Mouse (Mus musculus): ENCODE measurements at regions not wholly inside any gene's neighbourhood (a gene's known extent, or its start where the extent isn't known, plus 50 kb on each side); places are given as distances from the start of the nearest gene placed in this dataset.
A peak's percentile ranks its signal among the peaks of the same experiment; 100 is the strongest.

- DNase-seq (ENCODE audit: low spot score in 2 of 2), result no peak
Measured at GRCm38 (mm10) chr5:119139816-119140215, 530.7 kb upstream of the Tbx3 start.

GRCm38 (mm10) chr5:119143411-119143810, 527.1 kb upstream of the Tbx3 start:
- DNase-seq (ENCODE audit: low spot score in 2 of 2), result no peak

GRCm38 (mm10) chr5:119149389-119150185, 520.9 kb upstream of the Tbx3 start:
- no peak for DNase-seq (ENCODE audit: low spot score in 2 of 2)

DNA sequence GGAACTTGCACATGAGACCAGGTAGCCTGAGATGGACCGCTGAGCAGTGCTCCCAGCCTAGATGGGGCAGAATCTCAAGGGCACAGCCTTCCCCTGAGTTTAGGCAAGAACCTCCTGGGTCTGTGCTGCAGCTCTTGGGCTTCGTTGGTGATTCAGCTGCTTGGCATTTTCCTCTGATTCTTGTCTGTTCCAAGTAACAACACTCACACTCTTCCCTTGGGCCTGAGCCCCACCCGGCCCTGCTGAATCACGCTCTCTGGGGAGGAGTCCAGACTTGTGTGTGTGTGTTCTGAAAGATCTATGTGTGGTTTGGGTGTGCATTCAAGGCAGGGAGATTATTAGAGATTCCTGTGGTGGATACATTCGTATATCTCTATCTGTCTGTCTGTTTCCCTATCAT, 517.4 kb upstream of the Tbx3 start:
- DNase-seq (ENCODE audit: low spot score in 2 of 2), result no peak

- DNase-seq (ENCODE audit: low spot score in 2 of 2), result no peak
Measured at GRCm38 (mm10) chr5:119156638-119157037, 513.8 kb upstream of the Tbx3 start.

GRCm38 (mm10) chr5:119158171-119158570, 512.3 kb upstream of the Tbx3 start:
- DNase-seq (ENCODE audit: low spot score in 2 of 2), result no peak

- no peak for DNase-seq (ENCODE audit: low spot score in 2 of 2)
Measured at GRCm38 (mm10) chr5:119162132-119162675, 508.3 kb upstream of the Tbx3 start.

- peak; percentile 84 to 86 for DNase-seq (ENCODE audit: low spot score in 2 of 2)
Measured at GRCm38 (mm10) chr5:119167718-119168117, 502.8 kb upstream of the Tbx3 start.

DNA sequence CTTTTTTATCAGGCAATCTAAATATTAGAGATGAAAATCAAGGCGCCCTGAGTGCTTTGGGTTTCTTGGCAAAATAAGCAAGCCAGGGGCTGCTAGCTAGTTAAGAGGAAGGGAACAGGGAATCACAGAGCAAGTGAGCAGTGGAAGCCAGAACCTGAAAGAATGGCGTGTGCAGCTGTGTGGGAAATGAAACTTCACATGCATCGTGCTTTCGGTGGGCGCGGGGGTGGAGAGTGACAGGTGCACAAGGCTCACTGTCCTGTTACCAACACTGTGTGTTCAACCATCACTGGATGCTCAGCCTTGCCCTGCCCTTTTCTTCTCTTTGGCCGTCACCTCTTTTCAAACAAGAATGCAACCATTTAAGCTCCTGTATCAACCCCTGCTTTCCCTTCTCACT, 501.2 kb upstream of the Tbx3 start:
- DNase-seq (ENCODE audit: low spot score in 2 of 2), result no peak

GRCm38 (mm10) chr5:119171626-119172025, 498.8 kb upstream of the Tbx3 start:
- DNase-seq (ENCODE audit: low spot score in 2 of 2), result no peak

- no peak for DNase-seq (ENCODE audit: low spot score in 2 of 2)
Measured at GRCm38 (mm10) chr5:119178805-119179204, 491.7 kb upstream of the Tbx3 start.

GRCm38 (mm10) chr5:119183545-119184047, 486.9 kb upstream of the Tbx3 start:
- DNase-seq (ENCODE audit: low spot score in 2 of 2), result no peak

- no peak for DNase-seq (ENCODE audit: low spot score in 2 of 2)
Measured at GRCm38 (mm10) chr5:119186611-119187010, 483.9 kb upstream of the Tbx3 start.

DNA sequence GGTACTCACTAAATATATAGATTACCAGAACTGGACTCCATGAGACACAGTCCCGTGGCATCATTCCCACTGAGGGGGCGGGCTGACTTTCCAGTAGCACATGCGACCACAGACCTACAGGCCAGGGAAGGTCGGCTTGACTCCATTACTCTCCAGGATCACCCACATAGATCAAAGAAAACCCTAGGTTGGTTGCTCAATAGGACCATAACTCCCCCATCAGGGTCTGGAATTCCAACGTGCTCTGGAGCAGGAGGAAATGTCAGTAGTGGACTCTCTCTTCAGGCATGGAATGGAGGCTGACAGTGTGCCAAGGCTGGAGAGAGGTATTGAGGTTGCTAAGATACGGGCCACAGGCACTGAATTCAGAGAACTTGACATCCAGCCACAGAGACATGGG, 482.0 kb upstream of the Tbx3 start:
- DNase-seq (ENCODE audit: low spot score in 2 of 2), result no peak

GRCm38 (mm10) chr5:119193699-119194681, 476.5 kb upstream of the Tbx3 start:
- DNase-seq (ENCODE audit: low spot score in 2 of 2), result no peak

- no peak for DNase-seq (ENCODE audit: low spot score in 2 of 2)
Measured at GRCm38 (mm10) chr5:119199906-119200305, 470.6 kb upstream of the Tbx3 start.

GRCm38 (mm10) chr5:119201251-119201650, 469.2 kb upstream of the Tbx3 start:
- no peak for DNase-seq (ENCODE audit: low spot score in 2 of 2)

DNA sequence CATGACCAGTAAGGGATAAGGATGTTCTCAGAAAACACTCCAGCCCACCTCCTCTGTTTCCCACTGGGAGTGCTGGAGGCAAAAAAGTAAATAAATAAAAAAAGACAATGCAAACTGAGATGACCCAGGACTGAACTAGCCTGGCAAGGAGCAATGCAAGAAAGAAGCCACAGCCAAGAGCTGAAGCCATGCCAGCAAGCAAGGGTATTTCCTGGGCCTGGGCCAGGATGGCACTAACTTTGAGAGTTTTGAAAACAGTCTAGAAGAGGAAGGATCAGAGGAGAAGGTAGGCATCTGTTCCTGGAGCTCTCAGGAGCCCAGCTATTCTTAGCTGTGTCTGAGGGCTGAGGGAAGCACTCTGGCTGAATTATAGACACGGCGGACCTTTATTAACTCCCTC, 465.7 kb upstream of the Tbx3 start:
- DNase-seq (ENCODE audit: low spot score in 2 of 2), result no peak

GRCm38 (mm10) chr5:119208077-119208476, 462.4 kb upstream of the Tbx3 start:
- DNase-seq (ENCODE audit: low spot score in 2 of 2), result no peak

- DNase-seq (ENCODE audit: low spot score in 2 of 2), result peak; percentile 46 to 56
Measured at GRCm38 (mm10) chr5:119213196-119213595, 457.3 kb upstream of the Tbx3 start.

DNA sequence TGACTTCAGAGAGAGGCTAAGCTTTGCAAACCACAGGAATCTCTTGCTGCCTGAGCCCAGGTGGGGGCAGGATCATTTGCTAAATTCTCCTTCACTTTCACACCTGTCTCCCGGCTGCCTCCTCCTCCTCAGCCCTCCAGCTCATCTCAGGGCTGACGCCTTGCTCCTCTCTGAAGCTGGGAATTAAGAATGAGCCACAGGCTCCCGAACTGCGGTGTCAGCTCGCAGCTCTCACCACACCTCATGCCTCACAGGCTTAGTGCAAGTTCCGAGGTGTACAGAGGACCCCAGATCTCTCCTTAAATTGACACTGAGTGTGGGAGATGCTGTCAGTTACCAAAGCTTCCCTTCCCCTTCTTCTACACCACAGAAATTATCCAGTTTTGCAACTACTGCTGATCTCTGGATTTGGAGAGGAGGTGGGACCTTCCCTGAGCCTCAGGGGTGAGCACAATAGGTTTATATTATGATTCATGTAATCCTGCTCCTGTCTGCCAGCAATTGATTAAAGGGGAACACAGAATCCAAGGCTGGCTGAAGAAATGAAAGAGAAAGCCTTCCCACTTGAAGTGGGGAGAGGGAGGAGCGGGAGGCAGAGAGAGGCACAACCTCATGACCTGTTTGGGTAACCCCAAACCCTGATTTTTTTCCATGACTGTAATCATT, 456.6 kb upstream of the Tbx3 start:
- DNase-seq (ENCODE audit: low spot score in 2 of 2), result peak; percentile 20 to 31

GRCm38 (mm10) chr5:119214937-119215336, 455.5 kb upstream of the Tbx3 start:
- no peak for DNase-seq (ENCODE audit: low spot score in 2 of 2)
